Comparison of ENCODE assay signal across 9 mouse cellular contexts in the genomic region with DNA sequence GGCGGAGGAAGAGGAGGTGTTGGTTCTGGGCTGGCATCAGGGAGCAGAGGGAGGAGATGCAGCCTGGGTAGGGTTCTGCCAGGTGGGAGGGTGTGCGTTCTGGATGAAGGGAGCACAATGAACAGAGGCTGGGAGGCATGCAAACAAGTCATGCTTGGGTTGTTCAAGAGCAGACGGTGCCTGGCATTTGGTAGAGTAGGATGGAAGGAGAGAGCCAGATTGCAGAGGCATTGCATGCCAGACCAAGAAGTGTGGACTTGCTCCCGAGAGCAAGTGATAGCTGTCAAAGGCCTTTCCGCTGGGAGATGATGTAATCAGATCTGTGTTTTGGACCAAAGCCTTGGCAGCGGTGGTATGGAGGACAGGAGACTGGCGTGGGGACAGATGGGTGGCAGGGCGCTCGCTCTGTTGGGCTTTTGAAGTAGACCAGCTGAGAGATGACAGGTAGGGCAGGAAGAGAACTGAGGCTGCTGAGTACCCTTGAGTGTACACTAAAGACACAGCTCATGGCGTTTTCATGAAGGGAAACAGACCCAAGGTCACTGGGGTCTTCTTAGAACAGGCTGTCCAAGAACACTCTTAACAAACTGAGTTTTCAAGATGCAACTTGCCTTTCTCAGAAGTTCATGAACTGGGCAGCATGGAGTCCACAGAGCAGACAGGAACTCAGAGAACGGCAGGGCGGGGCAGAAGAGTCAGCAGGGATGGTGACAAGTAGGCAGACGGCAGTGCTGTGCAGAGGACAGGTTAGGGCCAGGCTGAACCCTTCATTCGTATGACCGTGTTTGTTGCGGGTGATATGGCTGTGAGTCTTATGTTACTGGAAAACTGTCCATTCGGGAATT. TPM values are rescaled to one million over a fixed set of nuclear protein-coding genes. Genes with fewer than 3 reads are reported as not detected.
DNase-seq lines count a peak whose midpoint lies in the region; ATAC-seq and TF ChIP-seq lines count a peak whose summit lies in the region.
"Had no signal": no experiment of that assay in that cellular context is flagged by ENCODE, and none has a peak within 500 bp of the region (broad histone marks: within the 10 kb centered on the region; RNA-seq: fewer than 3 reads in every experiment).

No protein-coding gene starts in this region.

- 38% methylated on average over 17 of the region's 17 CpGs for WGBS in lung, postnatal 0 days

- peak; percentile 74 for ATAC-seq in lung, postnatal 0 days
- ATAC-seq in inflammation-experienced regulatory T-cells, adult 6 months: no peak

- no peak overlapping the region for H3K4me2 ChIP-seq in lung, postnatal 0 days (replicated peaks; ENCODE audit: low read depth, low read length)
- H3K4me2 ChIP-seq: neural tube, embryonic 12.5 days had no signal

- H3K4me3 ChIP-seq in lung, postnatal 0 days (ENCODE audit: low read depth, low read length): no peak overlapping the region
- H3K4me3 ChIP-seq: neural tube, embryonic 12.5 days had no signal

- no peak for TF ChIP-seq CTCF in lung, postnatal 0 days (IDR thresholded peaks at IDR 0.05)

- peak overlapping the region; percentile 71 for H3K27ac ChIP-seq in lung, postnatal 0 days (ENCODE audit: low read length)
- H3K27ac ChIP-seq: neural tube, embryonic 12.5 days had no signal

- H3K27me3 ChIP-seq in lung, postnatal 0 days (replicated peaks; ENCODE audit: insufficient read depth, low read length): no peaks in the 10 kb centered on the region
- H3K27me3 ChIP-seq: neural tube, embryonic 12.5 days had no signal

- peaks cover 48% of the 10 kb centered on the region for H3K4me1 ChIP-seq in lung, postnatal 0 days (ENCODE audit: insufficient read depth, low read depth, low read length)

- H3K9me3 ChIP-seq in lung, postnatal 0 days (ENCODE audit: low read length): no peaks in the 10 kb centered on the region
- H3K9me3 ChIP-seq: neural tube, embryonic 12.5 days had no signal

- TF ChIP-seq EP300 in lung, postnatal 0 days (IDR thresholded peaks at IDR 0.05): peak; percentile 60; the same call in 1 of the 2 replicates

- H3K36me3 ChIP-seq in lung, postnatal 0 days (ENCODE audit: insufficient read depth, low read length): no peaks in the 10 kb centered on the region
- H3K36me3 ChIP-seq: neural tube, embryonic 12.5 days had no signal

- no peak overlapping the region for H3K9ac ChIP-seq in lung, postnatal 0 days (replicated peaks; ENCODE audit: low read depth)
- H3K9ac ChIP-seq: neural tube, embryonic 12.5 days had no signal

- DNase-seq in layer of hippocampus, adult 11-12 months (ENCODE audit: low spot score): peak; percentile 73
- DNase-seq in layer of hippocampus, postnatal 25 days (ENCODE audit: extremely low spot score in 1 of 2, low spot score in 1 of 2): no peak
- peak; percentile 72 for DNase-seq in adrenal gland, postnatal 14 days
- peak; percentile 39 for DNase-seq in gastrocnemius, postnatal 10 days
- DNase-seq in kidney, adult 9 months: peak; percentile 53
- peak; percentile 80 for DNase-seq in lung, postnatal 0 days (ENCODE audit: low spot score)
- no peak for DNase-seq in right cerebral cortex, postnatal 14 days

RNA-seq across cellular contexts. Expression of gene Tanc1, which starts 16.4 kb away (rescaled TPM):
- total RNA-seq in layer of hippocampus, postnatal 25 days (2021): 100 to 1,000 TPM in 1 of 2 experiments, 10 to 100 TPM in 1; 93.6 to 107 TPM
- total RNA-seq in adrenal gland, postnatal 14 days (2021): 19.9 and 24.9 TPM in 2 replicates
- 10 to 100 TPM; 13.6 to 21.0 TPM for total RNA-seq in gastrocnemius, postnatal 10 days (2021)
- polyA plus RNA-seq in lung, postnatal 0 days (2015; fragmentation: Nextera tagmentation; extraction: Ambion mirVana): 20.9 and 24.0 TPM in 2 replicates
- 10 to 100 TPM in 1 of 3 experiments, 1 to 10 TPM in 2; 4.7 to 13.5 (median 9.6) TPM for polyA plus RNA-seq in inflammation-experienced regulatory T-cells, adult 6 months (2017; shearing (Covaris generic))

Comparison
In these comparisons a context has a peak if more than half of its experiments do, and no peak if none do; other contexts are left out.
1. DNase-seq: peak in layer of hippocampus, adult 11-12 months (single experiment), adrenal gland, postnatal 14 days (single experiment), gastrocnemius, postnatal 10 days (single experiment), kidney, adult 9 months (single experiment) and lung, postnatal 0 days (single experiment); none in layer of hippocampus, postnatal 25 days (0 of 2) and right cerebral cortex, postnatal 14 days (single experiment).